Mouse (Mus musculus) gastrocnemius, adult 8-10 months (tissue): ENCODE results near the gene Crip1. TPM values are rescaled to one million over a fixed set of nuclear protein-coding genes. Genes with fewer than 3 reads are reported as not detected.

ENCODE experiments used
- DNase-seq, 2 experiments: peaks; one replicate each; pipeline ENCODE4 v3.0.0; 2022; ENCODE audit warnings: low spot score in 2 of 2
- total RNA-seq, 4 experiments: library from RNA; stranded (reverse); gene quantifications; 2 replicates each; pipeline ENCODE4 v1.2.4; 2022

Gene Crip1
- 10 to 100 TPM; 53.0 to 78.6 (median 58.5) TPM for total RNA-seq

- peak; percentile 75 to 78 for DNase-seq
These were observed at the start of gene Crip1 for GRCm38 (mm10) chr12:113146112-113147057. TSS of gene Crip1 (plus strand) at chr12:113146316.

GRCm38 (mm10) chr12:113097040-113097439, 49.1 kb upstream of the Crip1 start:
- no peak for DNase-seq

- DNase-seq: no peak
These were observed 48.3 kb upstream of the Crip1 start, which contains the start of gene Mta1 for GRCm38 (mm10) chr12:113097749-113098281. TSS of gene Mta1 (plus strand) at chr12:113098278.

GRCm38 (mm10) chr12:113098530-113099151, 47.5 kb upstream of the Crip1 start:
- DNase-seq: peak in 1 of 2 experiments; percentile 17

- DNase-seq: no peak
These were observed 46.5 kb upstream of the Crip1 start for GRCm38 (mm10) chr12:113099470-113100237.

- peak in 1 of 2 experiments; percentile 42 for DNase-seq
These were observed 45.6 kb upstream of the Crip1 start for GRCm38 (mm10) chr12:113100448-113101076.

GRCm38 (mm10) chr12:113101251-113101960, 44.7 kb upstream of the Crip1 start:
- no peak for DNase-seq

- peak in 1 of 2 experiments; percentile 50 for DNase-seq
These were observed 43.7 kb upstream of the Crip1 start for GRCm38 (mm10) chr12:113102461-113102860.

- DNase-seq: no peak
These were observed 42.2 kb upstream of the Crip1 start for GRCm38 (mm10) chr12:113103846-113104451.

- DNase-seq: no peak
These were observed 39.7 kb upstream of the Crip1 start for GRCm38 (mm10) chr12:113106386-113106785.

- DNase-seq: no peak
These were observed 38.5 kb upstream of the Crip1 start for GRCm38 (mm10) chr12:113107431-113108124.

GRCm38 (mm10) chr12:113108528-113109283, 37.4 kb upstream of the Crip1 start:
- DNase-seq: no peak

- DNase-seq: no peak
These were observed 36.3 kb upstream of the Crip1 start for GRCm38 (mm10) chr12:113109801-113110200.

- no peak for DNase-seq
These were observed 32.0 kb upstream of the Crip1 start for GRCm38 (mm10) chr12:113114141-113114540.

- DNase-seq: no peak
These were observed 31.1 kb upstream of the Crip1 start for GRCm38 (mm10) chr12:113114856-113115538.

- peak; percentile 56 to 67 for DNase-seq
These were observed 26.4 kb upstream of the Crip1 start for GRCm38 (mm10) chr12:113119516-113120410.

- DNase-seq: peak; percentile 53 to 69
These were observed 21.4 kb upstream of the Crip1 start for GRCm38 (mm10) chr12:113124726-113125125.
